Mouse (Mus musculus): ENCODE measurements around the gene Fadd.

DNA sequence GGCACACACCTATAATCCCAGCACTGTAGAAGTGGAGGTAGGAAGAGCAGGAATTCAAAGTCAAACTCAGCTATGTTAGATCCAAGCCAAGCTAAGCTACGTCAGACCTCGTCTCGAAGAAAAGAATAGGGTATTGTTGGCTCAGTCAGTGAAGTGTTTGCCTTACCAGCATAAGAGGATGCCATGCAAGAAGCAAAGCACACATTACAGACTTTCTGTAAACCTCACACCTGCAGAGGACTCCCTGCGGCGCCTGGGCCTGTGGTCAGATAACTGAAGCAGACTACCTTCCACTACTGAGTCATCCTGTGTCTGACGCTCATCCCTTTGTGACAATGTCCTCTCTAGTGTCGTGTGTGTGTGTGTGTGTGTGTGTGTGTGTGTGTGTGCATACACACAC is 27.3 kb upstream of the Fadd start:
- no peak for TF ChIP-seq POU5F1 (IDR thresholded peaks at IDR 0.05; ENCODE audit: borderline replicate concordance, low read length)
- TF ChIP-seq CTCF (conservative IDR thresholded peaks at IDR 0.05; ENCODE audit: low read length), result no peak

Measured in E14TG2a.4 (cell line).